Comparison of ENCODE assay signal across 25 mouse cellular contexts in genomic region chr4:83319736-83320135, GRCm38 (mm10).
"Had no signal": no experiment of that assay in that cellular context is flagged by ENCODE, and none has a peak within 500 bp of the region (broad histone marks: within the 10 kb centered on the region; RNA-seq: fewer than 3 reads in every experiment).

No protein-coding gene starts in this region.

- H3K9ac ChIP-seq: heart, embryonic 13.5 days; heart, embryonic 15.5 days; hindbrain, embryonic 13.5 days; hindbrain, embryonic 15.5 days; intestine, embryonic 15.5 days; kidney, embryonic 15.5 days; limb, embryonic 12.5 days; liver, embryonic 13.5 days; liver, embryonic 15.5 days had no signal

- H3K27me3 ChIP-seq: heart, embryonic 15.5 days; intestine, embryonic 15.5 days; kidney, embryonic 15.5 days had no signal

- DNase-seq: gastrocnemius, adult 2 months; gastrocnemius, postnatal 10 days; gastrocnemius, postnatal 25 days; heart, adult 11 months; heart, adult 2 months; heart, postnatal 14 days; heart, postnatal 36 days; kidney, adult 2 months; kidney, adult 9 months; kidney, postnatal 14 days; kidney, postnatal 36 days; liver; liver, embryonic 13.5 days had no signal

- H3K27ac ChIP-seq: gastrocnemius, adult 2 months; heart, adult 2 months; heart, embryonic 13.5 days; heart, embryonic 15.5 days; hindbrain, embryonic 13.5 days; hindbrain, embryonic 15.5 days; hindbrain, postnatal 0 days; intestine, embryonic 15.5 days; kidney, embryonic 15.5 days; kidney, postnatal 0 days; left cerebral cortex, adult 2 months; limb, embryonic 10.5 days; limb, embryonic 12.5 days; liver, embryonic 13.5 days; liver, embryonic 15.5 days had no signal

- H3K4me3 ChIP-seq: gastrocnemius, adult 2 months; heart, adult 2 months; heart, embryonic 13.5 days; heart, embryonic 15.5 days; hindbrain, embryonic 13.5 days; hindbrain, embryonic 15.5 days; intestine, embryonic 15.5 days; kidney, embryonic 15.5 days; left cerebral cortex, adult 2 months; limb, embryonic 10.5 days; limb, embryonic 12.5 days; liver, embryonic 13.5 days; liver, embryonic 15.5 days had no signal

- H3K9me3 ChIP-seq: heart, embryonic 13.5 days; heart, embryonic 15.5 days; hindbrain, embryonic 13.5 days; hindbrain, embryonic 15.5 days; intestine, embryonic 15.5 days; kidney, embryonic 15.5 days; limb, embryonic 10.5 days; limb, embryonic 12.5 days; liver, embryonic 13.5 days; liver, embryonic 15.5 days had no signal

- H3K36me3 ChIP-seq: heart, embryonic 13.5 days; heart, embryonic 15.5 days; hindbrain, embryonic 13.5 days; hindbrain, embryonic 15.5 days; intestine, embryonic 15.5 days; kidney, embryonic 15.5 days; limb, embryonic 10.5 days; limb, embryonic 12.5 days; liver, embryonic 13.5 days; liver, embryonic 15.5 days had no signal
